Mouse (Mus musculus) heart, adult 2 months (tissue): ENCODE measurements around the gene Cyp1b1.

Experiments
- CTCF ChIP-seq: fragments of 200-600 bp; IDR thresholded peaks from 2 replicates; pipeline ENCODE4 v1.8.1; 2022; ENCODE audit warnings: antibody characterized with exemption, mild to moderate bottlenecking, moderate library complexity
- EP300 ChIP-seq: fragments of 200-500 bp; IDR thresholded peaks from 2 replicates; pipeline ENCODE4 v1.6.1; 2011; ENCODE audit warnings: low read depth, low read length, control low read depth; ENCODE audit not compliant: insufficient read depth
- POLR2A ChIP-seq: fragments of 200-500 bp; IDR thresholded peaks from 2 replicates; pipeline ENCODE4 v1.6.1; 2011; ENCODE audit warnings: mild to moderate bottlenecking, low read depth, low read length, control low read depth; ENCODE audit not compliant: insufficient read depth

- TF ChIP-seq POLR2A, result no peak
- TF ChIP-seq CTCF, result no peak
- no peak for TF ChIP-seq EP300
Observed at GRCm38 (mm10) chr17:79695541-79695940, 19.3 kb downstream of the Cyp1b1 start.
